Mouse (Mus musculus) fat pad, adult 2 months (tissue): ENCODE measurements around the gene Ces2h.
"Not testable (repeated sequence)": the region's sequence is repeated elsewhere in the genome, so short reads cannot be mapped to it uniquely, and the experiment has no call there.

Source experiments
- DNase-seq: peaks from one replicate; pipeline ENCODE4 v3.0.0-alpha.2; 2011; ENCODE audit warnings: low read depth, low spot score; ENCODE audit errors: extremely low read depth

Ces2h gene

DNA sequence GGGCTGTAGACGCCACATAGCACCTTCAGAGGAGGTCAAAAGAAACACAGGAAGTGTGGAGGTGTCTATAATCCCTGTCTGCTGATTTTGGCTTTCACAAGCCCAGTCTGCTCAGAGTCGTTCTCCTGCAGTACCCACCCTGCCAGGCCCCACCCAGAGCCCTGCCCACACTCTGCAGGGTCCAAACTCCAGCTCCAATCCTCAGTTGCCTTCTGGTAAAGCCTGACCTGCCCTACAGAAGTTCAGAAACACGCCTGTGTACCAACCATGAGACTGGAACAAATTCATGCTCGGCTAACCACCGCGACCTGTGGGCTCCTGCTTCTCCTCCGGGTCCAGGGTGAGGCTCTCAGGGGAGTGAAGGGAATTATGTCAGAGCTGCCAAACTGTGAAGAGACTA is at the start of gene Ces2h:
Gene Ces2h (plus strand): TSS at position 268 of the 400 bp plus-strand sequence.
- DNase-seq, result no peak

DNA sequence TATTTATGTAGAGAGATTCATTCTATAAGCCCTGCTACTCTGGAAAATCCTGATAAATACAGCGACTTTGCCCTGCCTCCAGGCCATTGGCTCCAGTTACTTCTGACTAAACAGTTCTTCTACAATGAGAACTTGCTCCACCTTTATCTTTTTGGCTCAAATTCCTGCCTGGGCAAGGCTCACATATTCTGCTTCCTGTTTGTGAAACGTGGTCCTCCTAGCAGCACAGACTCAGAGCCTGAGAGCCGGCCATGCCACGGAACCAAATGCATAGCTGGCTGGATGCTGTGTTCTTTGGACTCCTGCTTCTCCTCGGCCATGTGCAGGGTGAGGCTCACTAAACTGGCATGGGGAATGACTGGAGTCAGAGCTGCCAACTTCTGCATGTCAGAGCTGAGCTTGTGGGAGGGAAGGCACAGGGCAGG is 39.1 kb upstream of the Ces2h start, which contains the start of gene Ces2g:
Gene Ces2g (plus strand): TSS at position 182 of the 425 bp plus-strand sequence.
- DNase-seq, result no peak

DNA sequence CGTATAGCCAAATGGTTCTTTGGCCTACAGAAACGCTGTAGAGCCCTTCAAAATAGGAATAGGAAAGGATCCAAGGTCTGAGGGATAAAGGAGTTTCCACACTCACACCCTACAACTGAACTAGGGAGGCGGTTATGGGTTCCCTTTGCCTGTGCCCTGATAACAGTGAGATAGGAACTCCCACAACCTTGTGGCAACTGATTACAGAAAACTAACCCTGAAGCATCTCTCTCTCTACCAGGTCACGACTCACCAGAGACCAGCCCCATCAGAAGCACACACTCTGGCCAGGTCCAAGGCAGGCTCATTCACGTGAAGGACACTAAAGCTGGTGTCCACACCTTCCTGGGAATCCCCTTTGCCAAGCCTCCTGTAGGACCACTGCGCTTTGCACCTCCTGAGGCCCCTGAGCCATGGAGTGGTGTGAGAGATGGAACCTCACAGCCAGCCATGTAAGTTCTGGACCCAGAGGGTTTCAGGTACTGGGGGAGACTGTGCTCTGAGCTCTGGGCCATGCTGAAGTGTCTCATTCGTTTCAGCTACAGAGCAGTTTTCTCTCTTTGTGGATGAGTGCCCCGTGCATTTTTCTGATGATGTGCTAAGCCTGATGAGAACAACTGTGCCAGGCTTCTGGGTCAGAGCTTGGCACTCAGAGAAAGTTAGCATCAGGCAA is 38.3 kb upstream of the Ces2h start:
- DNase-seq, result no peak

DNA sequence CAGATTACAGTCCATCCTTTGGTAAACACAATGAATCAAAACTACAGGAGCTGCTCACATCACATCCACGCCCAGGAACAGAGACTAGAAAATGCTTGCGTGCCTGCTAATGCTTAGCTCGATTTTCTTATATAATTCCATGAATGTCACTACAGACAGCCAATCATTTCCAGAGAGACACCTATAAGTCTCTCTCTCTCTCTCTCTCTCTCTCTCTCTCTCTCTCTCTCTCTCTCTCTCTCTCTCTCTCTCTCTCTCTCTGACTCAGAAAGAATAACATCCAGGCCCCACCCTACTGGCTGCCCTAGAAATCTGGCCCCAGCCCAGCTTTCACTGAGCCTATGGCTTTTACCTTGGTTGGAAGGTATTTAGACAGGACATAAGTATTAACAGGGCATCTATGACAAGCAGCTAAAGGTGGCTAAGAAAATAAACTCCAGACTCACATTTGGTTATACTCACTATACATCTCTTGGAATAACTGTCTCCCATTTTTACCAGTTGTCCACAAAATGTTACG is 37.2 kb upstream of the Ces2h start:
- DNase-seq, result no peak

DNA sequence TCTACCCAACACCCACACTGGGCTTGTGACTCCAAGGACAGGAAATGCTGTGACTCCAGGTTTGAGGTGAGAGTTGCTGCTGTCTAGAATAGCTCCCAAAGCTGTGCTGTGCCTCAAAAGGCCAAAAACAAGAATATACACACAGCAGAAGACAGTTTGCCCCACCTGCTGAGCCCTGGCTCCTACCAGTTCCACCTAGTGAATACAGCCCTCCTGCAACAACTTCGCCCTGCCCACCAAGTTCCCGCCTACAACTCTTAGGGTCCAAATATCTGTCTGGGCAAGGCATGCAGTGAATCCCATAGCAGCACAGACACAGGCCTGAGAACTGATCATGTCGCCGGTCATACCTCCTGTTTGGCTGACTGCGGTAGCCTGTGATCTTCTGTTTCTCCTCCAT is 16.5 kb upstream of the Ces2h start:
- no peak for DNase-seq

DNA sequence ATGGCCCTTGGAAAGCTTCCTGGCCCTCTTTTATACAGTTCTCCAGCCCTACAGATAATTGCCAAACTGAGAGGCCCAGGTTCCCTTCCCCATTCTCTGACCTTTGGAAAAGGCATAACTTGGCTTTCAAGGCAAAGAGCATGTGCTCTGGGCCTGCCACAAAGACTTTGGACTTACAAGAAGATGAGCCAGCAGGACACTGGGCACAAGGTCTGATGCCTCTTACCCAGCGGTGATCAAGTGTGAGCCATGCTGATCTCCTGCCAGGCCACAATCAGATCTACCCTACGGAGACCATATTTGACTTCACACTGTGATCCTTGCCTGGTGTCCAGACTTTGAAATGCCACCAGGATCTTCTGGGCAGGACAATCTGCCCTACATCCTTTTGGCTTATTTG is 15.7 kb upstream of the Ces2h start:
- no peak for DNase-seq

DNA sequence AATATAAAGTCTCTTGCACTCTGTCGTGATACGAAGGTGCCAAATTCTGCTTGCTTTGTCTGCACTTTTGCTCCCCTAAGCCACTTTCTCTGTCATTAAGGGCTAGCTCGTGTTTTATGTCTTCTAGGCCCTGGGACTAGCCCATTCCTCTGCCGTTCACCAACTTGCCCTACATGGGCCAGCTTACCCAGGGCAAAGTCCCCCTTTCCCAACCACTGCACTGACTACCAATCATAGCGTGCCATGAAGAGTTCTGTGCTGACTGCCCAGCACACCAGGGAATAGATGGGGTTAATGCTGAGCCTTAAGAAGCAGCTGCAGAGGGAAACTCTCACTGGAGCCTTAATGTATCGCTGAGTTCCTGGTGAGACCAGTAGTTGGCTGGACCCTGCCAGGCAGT is 2.5 kb upstream of the Ces2h start:
- no peak for DNase-seq

DNA sequence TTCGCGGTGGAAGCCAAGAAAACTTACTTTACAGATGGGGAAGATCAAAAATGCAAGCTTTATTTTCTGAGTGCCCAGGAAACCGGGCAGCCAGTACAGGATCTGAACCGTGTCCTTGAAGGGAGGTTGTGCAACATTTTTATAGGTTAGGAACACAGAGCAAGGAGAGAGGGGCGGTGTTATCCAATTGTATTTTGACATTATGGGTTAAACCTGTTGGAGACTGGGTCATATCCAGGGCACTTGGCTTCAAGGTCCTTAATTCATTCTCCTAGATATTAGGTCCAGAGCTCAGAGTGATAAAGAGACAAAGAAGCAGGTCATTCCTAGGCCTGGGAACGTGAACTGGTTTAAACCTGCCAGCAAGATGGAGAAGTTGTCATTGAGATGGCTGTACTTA is 1.5 kb upstream of the Ces2h start:
- DNase-seq, result no peak

DNA sequence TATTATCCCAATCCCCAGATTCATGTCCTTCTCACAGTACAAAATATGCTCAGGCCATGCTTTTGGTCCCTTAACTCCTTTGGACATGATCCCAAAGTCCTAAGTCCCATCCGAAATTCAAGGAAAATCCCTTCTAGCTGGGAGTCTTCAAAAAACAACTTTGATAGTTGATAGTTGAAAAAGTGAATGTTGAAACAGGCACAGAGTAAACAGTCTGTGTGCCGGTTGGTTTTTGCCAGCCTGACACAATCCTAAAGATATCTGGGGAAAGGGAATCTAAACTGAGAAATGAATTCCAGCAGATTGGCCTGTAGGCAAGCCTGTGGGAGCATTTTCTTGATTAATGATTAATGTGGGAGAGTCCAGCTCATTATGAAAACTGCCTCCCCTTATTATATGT is 9.3 kb downstream of the Ces2h start:
- no peak for DNase-seq

DNA sequence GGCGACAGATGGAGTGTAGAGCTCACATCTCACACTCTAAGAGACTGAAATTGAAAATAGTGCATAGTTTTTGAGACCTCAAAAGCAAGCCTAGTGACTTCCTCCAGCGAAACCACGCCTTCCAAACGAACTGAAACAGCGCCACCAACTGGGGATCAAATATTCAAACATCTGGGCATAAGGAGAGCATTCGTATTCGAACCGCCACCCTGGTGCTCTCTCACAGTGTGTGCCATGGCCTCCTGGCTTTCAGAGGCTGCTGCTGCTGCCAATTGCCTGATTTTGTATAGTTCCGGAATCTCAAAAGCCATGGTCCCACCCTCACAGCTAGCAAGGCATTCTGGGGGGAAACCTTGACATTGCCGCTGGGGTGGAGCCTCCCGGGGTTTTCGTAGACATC is 10.5 kb downstream of the Ces2h start:
- DNase-seq, result no peak

DNA sequence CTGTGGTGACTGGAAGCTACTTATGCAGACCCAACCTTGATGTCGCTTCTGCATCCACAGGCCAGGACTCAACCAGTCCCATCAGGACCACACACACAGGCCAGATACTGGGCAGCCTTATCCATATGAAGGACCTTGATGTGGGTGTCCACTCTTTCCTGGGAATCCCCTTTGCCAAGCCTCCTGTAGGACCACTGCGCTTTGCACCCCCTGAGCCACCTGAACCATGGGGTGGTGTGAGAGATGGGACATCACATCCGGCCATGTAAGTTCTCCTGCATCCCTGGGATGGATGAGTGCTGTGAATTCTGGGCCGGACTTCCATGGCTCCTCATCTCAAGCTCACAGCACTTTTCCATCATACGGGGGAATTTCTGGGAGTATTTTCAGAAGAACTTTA is 13.7 kb downstream of the Ces2h start:
- DNase-seq, result no peak

DNA sequence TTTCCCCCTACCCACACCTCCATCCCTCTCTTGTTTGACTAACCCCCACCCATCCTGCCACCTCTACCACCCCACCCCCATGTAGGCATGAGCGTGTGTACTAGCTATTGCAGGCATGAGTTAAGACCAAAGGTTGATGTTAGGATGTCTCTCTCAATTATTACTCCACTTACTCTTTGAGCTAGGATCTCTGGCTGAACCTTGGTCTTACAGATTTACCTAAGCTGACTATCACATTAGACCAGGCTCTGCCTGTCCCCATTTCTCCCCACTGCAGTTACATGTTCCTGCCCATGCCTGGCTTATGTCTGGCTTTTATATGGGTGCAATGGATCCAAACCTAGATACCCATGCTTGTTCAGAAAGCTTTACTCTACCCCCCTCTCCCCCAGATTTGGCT is 21.3 kb downstream of the Ces2h start:
- DNase-seq, result no peak

DNA sequence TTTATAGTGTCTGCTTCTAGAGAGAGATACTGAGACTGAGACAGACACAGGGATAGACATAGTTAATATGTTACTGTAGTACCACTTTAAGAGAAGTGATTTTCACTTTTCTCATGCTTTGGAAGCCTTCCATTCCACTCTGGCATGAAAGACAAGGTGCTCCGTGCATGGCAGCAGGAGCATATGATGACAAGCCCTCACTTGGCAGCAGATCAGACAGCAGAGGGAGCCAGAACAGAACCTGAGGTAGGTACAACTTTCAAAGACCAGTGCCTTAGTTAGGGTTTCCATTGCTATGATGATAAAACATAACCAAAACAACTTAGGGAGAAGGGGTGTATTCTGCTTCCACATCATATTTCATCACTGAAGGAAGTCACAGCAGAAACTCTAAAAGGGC is 22.4 kb downstream of the Ces2h start:
- DNase-seq, result no peak

DNA sequence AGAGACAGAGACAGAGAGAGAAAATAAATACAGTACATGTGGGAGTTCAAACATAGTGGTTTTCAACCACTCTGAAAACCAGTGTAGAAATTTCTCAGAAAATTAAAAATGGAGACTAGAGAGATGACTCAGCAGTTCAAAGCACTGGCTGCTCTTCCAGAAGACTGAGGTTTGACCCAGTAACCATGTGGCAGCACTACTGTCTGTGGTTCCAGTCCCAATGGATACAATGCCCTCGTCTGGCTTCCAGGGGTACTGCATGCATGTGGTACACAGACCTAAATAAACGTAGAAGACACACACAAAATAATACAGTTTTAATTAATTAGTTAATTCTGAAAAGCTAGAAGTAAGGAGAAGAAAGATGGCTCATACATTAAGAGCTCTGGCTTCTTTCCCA is 24.4 kb downstream of the Ces2h start:
- no peak for DNase-seq

DNA sequence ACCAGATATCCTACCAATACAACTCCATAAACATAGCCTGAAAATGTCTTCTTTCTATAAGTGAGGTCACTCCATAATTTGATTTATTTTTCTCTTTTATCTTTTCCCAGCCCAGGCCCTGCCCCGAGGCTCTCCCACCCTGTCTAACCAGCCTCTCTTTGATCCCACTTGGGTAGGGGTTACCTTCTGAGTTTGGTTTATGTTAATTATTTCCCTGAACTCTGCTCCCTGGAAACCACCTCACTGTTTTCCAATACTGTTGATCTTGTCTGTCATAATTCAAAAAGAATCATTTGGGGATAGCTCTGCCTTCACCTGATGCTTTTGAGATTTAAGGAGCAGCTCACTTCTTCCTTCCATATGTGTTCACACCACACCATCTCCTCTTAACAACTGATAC is 42.9 kb downstream of the Ces2h start:
- DNase-seq, result no peak

DNA sequence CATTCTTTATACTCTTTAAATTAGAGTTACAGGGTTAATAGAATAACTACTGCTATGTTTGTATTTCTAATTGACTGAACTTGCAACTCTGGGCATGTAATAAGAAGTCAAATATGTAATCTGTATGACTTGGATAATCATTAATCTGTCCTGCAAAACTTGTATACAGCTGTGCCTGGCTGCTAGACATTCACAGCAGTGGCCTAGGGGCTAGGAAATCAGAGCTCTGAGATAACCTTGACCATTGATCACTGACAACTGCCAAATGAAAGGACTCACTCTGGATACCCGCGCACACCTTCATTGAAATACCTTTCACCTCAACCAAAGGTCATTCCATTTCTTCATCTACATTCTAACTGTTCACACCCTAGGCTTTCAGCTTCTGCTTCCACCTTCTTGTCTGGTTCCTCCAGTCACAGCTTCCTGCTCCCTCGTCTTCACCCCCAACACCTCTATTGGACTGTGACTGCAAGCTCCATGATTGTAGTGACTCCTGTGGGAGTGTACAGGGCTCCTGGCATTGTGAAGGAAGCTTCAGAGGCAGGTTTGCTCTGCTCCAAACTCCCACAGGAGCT is 45.3 kb downstream of the Ces2h start:
- DNase-seq, result no peak

DNA sequence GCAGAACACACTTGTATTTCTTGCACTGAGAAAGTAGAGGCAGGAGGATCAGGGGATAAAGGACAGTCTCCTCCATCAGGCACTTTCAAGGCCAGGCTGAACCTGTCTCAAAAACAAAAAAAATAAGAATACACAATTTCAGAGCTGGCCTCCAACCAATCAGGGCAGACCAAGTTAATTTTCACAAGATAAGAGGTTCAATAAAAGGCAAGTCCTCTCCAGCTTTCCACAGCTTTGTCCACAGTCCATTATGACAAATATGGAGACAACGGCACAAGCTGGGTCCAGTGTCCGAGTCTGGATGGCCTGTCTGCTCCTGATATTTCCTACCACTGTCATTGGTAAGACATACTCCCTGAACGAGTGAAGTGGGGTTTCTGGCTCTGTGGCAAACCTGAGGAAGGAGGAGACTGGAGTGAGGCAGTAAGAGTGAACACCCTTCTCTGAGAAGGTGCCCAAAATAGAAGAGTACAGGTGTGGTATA is 47.8 kb downstream of the Ces2h start, which contains the start of gene Ces3a:
Gene Ces3a (plus strand): TSS at position 231 of the 484 bp plus-strand sequence.
- DNase-seq, result no peak

DNA sequence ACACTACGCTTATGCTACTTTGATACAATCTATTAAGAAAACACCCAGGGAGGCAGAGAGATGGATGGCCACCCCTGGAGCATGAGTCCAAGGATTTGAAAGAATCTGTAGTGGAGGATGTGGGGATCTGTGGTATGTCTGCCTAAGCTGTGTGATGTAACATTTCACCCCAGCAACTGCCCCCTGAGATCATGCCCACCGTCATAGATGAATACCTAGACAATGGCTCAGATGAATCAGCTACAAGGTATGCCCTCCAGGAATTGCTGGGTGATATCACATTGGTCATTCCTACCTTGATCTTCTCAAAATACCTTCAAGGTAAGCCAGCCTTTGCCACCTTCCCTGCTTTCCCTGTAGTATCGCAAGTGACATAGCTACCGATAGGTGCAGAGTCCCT is 55.6 kb downstream of the Ces2h start:
- DNase-seq, result no peak

DNA sequence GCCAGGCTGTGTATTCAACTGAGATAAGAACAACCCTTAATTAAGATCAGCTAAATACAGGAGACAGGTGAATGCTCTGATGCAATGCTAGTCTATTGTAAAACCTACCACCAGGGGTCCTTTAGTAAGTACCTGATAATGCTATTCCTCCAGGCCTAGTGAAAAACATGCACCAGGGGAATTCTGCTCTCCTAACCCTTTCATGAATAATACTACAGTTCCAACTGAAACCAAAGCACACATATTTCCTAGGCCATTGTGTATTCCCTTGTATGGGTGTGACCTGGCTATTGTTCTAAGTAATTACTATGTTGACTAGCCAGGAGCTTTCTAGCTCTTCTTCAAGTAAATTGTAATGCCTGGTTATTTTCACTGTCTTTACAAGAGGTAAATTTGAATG is 59.4 kb downstream of the Ces2h start:
- DNase-seq, result no peak

DNA sequence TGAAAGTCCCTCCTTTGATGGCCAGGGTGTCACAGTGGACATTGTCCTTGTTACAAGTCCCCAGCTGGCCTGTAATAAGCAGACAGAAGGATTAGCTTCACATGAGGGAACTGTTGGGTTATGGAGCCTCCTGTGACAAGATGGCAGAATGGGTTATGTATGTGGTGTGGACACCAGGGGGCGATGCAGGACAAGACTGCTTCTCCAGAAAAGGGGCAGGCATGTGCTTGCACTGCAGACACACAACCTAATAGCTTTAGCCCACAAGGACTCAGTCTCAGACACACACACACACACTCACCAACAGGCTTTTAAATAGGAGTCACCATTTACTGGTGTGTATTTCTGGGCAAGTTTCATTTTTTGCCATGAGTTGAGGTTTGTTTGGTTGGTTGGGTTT is 66.1 kb downstream of the Ces2h start:
- DNase-seq, result no peak

DNA sequence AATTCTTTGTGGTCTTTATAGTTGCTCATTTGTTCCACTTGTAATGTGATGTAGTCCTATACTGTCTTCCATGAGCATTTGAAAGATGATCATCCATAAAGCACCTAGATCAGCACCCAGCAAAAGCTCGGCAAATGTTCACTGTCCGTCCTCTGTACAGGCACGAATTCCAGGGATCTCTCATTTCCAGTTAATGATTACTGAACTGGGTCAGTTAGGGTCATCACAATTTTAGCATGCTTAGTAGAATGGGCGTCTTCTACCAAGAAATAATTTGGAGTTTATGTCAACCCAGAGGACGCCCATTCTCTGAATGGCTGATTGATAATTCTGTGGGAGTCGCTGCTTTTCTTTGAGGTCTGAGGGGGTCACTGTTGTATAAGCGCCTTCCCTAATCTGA is 67.3 kb downstream of the Ces2h start:
- not testable (repeated sequence) for DNase-seq

DNA sequence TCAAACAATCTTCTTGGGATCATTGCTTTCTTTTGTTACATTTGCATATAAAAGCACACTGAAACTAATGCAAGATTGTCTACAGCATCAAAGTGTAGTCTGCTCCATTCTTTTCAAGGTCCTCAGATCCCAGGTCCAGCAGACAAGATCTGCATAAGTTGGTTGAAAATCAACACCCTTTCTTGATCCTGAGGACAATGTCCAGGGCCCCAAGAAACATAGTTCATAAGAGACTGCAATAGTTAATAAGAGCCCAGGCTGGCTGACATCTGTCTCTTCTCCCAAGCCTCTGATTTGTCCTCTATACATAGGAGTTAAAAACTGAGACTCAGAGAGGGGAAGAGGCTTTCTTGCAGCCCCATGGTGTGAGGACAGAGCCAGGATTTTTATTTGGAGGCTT is 68.3 kb downstream of the Ces2h start:
- DNase-seq, result no peak
